Mouse (Mus musculus) erythroid progenitor cell, adult 5-6 weeks (primary cell): ENCODE data around the gene Tcf3. TPM values are rescaled to one million over a fixed set of nuclear protein-coding genes. Genes with fewer than 3 reads are reported as not detected.

Source experiments
- ATAC-seq: replicated peaks from 2 replicates; pipeline ENCODE4 v1.8.0; 2016; ENCODE audit warnings: moderate number of reproducible peaks, mild to moderate bottlenecking, moderate TSS enrichment, inconsistent platforms; ENCODE audit not compliant: poor library complexity, low FRiP score, severe bottlenecking
- total RNA-seq, 2 experiments: library from RNA; stranded (forward) in 1 of 2; stranded (reverse) in 1 of 2; fragments of 150-400 nt in 1 of 2; fragments of 186-747, 209-891 nt in 1 of 2; gene quantifications; 2 replicates each; pipeline versions ENCODE4 v1.2.3 to v1.2.4; 2015 to 2017; ENCODE audit warnings: low replicate concordance in 2 of 2

The Tcf3 gene
- total RNA-seq, 2 experiments from 2014 or later, result 127 to 145 TPM

DNA sequence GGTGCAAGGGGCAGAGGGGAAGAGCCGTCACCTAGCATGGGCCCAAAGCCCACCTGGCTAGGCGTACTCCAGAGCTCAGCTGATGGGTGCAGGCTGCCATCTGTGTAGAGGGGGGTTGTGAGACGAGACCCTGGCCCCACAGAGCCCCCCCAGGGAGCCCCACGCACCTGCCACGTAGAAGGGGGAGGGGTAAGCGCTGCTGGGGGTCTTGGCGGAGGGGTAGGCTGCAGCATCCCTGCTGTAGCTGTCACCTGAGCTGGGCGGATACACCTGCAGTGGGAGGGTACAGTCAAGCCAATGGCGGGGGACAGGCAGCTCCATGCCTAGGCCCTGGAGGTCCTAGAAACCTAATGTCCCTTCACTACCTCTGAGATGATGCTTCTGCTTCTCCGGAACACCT is 16.1 kb downstream of the Tcf3 start:
- no peak for ATAC-seq

DNA sequence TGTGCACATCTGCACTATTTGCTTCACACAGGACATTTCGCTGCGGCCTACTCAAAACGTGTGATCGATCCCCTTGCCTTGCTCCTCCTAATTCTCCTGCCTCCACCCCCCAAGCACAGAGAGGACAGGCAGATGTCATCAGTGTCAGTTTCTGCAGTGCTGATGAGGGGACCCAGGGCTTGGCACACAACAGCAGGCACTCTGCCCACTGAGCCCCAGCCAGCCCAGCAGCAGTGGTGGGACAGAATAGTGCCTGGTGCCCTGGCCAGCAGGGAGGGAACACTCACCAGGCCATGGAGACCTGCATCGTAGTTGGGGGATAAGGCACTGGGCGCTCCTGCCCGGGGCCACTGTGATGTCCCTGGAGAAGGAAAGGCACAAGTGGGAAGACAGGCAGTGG is 17.9 kb downstream of the Tcf3 start:
- no peak for ATAC-seq

DNA sequence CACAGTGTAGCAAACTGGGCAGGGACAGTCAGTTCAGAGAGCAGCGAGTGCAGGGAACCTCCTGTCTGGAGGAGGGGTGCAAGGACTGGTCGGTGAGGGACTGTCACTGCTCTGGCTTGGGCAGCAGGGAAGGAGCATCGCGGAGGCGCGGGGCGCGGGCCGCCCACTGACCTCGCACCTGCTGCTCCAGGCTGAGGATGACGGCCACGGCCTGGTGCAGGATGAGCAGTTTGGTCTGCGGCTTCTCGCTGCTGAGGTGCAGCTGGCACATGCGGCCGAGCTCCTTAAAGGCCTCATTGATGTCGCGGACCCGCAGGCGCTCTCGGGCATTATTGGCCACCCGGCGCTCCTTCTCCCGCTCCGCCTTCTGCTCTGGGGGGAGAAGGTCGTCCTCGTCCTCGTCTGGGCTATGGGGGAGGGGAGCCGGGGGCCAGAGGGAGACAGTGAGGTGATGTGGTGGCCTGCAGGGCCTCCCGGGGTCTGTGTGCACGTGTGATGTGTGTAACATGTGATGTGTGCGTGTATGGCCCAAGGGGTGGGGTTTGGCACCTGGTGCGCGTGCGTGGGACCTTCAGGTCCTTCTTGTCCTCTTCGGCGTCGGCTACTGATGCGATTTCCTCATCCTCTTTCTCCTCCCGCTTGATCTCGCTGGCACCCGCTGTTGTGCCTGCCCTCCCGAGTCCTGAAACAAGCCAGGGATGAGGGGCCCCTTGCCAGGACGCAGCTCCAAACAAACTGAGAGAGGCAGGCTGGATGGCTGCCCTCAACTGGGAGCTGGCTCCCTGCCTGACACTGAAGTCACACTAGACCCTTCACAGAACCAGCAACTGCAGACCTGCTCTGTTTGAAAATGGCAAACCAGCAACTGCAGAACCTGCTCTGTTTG is 20.5 kb downstream of the Tcf3 start:
- ATAC-seq, result no peak

DNA sequence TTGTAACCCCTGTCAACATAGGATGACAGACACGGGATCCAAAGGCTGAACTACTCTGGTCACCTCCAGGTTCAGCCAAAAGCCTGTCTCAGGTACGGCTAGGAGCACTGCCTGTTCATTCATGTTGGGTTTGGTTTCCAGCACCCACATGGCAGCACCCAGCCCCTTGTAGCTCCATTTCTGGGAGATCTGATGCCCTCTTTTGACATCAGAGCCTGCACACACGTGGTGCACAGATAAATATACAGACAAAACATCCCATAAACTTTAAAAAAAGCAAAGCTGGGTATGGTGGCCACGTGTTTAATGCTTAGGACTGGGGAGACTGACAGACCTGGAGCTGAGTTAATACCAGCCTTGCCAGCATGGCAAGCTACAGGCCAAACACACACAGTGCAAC is 25.5 kb downstream of the Tcf3 start:
- no peak for ATAC-seq

DNA sequence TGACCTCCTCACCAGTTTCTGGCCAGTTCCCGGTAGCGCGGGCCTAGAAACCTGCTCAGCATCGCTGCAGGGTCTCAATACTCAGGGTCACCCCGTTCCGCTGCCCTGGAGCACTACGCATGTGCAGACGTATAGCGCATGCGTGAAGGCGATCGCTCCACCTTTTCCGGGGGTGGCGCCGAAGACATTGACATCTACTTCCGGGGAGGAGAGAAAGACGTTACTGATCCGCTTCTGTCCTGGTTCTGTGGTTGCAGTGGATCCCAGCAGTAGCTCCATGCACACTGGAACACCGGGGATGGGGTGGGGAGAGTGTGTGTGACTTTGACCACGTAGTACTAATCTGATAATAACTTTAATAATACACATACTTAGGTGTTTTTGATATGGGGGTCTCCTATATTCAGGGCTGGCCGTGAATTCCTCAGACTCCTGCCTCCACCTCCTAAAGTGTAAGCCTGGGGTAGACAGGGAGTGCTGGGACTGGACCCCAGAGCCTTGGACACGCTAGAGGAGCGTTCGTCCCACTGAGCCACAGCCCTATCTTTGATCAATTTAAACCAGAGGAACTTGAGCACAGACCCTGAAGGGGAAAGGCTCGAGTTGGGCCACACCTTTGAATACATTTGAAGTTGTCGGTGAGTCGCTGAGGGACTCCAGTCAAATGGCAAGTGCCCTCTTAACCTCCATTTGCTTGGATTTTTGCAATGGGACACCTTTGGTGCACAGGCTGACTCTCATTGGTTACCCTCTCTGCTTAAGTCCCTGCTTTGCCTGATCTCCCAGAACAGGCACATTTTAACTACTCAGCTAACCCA is 26.6 kb downstream of the Tcf3 start, which contains the start of gene Uqcr11:
Gene Uqcr11, minus strand, starts transcription at position 147 of the 818 bp plus-strand sequence.
- peak; percentile 89 for ATAC-seq

DNA sequence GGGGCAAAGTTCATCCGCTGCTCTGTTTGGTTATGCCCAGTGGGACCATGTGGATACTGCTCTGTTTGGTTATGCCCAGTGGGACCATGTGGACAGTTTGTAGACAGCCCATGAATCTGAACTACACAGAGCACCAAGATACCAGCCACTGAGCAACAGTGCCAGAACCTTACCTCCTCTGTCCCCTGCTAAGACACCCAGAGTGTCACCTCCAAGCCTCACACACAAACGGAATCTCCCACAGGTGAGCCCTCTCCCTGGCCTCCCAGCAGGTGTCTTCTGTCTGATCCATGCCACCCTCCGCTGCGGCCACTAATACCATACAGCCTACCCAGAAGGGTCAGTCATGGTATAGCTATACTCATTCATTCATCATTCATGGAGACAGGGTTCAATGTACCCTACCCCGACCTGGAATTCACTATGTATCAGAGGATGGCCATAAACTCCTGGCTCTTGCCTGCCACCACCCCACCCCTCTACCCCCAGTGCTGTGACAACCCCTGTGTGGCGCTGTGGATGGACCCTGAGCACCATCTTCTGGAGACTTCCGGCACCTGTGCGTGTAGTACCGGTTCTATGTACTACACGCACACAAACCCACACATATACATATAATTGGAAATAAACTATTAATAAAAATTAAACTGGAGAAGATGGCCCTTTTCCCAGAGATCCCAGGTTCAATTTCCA is 27.8 kb downstream of the Tcf3 start:
- ATAC-seq, result no peak

DNA sequence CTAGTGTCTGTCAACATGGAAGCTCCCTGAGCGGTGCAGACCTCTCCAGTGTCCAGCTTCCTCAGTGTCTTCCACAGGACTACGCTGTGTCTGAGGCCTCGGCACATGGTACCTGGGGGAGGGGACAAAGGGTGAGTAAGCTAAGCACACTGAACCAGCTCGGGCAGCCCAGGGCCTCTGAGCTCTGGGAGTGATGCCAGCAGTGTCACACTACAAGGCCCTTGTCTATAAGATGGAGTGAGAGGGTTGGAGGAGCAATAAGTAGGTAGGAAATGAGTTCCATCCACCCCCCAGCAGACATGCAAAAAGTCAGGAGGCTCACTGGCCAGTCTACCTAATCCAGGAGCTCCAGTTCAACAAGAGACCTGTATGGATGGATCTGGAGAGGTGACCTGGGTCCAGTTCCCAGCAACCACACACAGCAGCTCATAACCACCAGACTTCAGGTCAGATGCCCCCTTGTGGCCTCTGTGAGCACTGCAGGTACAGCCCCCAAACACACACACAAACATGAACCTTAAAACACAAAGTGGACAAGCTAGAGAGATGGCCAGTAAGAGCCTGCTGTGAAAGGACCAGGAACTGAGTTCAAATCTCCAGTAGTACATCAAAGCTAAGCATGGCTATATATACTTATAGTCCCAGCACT is 30.3 kb downstream of the Tcf3 start:
- ATAC-seq, result no peak

DNA sequence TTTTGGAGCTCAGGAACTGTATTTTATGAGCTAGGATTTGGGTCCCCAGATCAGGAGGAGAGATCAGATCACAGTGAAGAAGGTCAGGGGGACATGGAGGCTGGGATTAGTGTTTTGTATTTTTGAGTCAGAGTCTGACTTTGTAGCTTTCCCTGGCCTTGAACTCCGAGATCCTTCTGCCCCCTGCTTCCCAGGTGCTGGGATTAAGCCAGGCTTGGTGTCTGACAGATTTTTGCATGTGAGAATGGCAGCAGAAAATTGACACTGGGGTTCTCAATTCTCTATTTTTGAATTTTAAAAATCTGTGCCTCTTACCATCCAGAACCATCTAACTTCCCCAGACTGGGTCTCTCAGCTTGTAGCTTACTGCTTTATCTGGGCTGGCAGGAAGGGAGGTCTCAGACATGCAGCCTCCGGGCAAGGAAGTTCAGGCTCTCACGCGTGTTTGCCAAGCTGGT is 32.7 kb downstream of the Tcf3 start:
- no peak for ATAC-seq

DNA sequence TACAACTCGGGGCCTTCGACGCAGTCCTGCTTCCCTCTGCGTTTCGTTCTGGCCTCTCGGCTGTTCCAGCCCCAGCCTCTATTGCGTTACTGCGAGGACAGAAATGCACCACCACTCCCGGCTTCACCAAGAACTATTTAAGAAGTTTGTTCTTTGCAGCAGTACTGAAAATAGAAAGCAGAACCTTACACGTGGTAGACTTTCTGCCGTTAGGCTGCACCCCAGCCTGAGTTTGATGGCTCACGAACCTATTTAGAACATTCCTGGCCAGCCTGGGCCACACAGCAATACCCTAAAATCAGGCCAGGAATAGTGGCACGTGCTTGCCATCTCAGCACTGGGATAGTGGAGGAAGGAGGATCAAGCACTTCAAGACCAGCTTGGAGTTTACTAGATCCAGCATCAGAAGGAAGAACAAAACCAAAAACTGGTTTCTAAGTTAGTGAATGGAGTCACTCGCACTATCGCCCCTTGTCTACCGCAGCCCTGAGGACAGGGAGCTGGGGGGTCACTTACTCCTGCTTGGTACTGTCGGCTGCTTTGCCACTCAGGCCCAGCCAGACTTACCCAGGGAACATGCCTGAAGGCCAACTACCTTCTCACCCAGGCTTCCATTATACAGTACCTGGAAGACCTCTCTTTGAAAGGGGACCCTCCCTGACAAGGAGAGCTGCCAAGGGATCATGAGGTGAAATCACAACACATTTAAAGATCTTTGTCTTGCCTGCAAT is 33.3 kb downstream of the Tcf3 start:
- peak; percentile 15 for ATAC-seq

DNA sequence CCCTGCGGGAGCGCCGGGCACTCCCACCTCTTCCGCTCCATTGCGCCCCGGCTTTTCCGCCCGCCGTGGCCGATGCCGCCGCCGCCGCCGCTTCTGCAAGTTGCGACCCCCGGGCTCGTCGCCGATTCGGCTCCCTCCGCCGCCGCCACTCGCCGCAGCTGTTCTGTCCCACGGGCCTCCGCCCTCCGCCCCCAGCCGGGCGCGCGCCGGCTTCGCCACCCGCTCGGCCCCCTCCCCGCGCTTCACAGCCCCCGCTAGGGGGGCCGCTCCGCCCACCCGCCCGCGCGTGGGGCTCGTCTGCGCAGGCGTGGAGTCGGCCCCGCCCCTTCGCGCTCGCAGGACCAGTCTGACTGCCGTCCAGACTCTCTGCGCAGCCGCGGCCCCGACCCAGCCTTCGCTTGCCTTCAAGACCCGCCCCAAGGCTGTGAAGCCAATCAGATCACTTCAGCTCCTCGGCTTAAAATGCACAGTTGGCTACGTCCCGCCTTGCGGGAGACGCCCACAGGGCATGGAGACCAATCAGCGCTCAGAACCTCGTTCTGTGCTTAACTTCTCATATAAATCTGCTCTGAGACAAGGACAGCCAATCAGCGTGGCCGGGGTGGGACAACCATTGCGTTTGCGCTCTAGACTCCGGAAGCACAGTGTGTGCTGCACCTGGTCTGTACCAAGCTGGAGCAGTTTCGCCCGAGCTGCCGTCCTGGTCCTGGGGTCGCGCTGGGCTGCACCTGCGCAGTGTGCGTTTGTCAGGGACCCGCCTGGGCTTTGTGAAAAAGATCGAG is 34.1 kb downstream of the Tcf3 start, which contains the start of gene Mbd3:
Gene Mbd3, minus strand, starts transcription at position 360 of the 782 bp plus-strand sequence.
- ATAC-seq, result peak; percentile 90

DNA sequence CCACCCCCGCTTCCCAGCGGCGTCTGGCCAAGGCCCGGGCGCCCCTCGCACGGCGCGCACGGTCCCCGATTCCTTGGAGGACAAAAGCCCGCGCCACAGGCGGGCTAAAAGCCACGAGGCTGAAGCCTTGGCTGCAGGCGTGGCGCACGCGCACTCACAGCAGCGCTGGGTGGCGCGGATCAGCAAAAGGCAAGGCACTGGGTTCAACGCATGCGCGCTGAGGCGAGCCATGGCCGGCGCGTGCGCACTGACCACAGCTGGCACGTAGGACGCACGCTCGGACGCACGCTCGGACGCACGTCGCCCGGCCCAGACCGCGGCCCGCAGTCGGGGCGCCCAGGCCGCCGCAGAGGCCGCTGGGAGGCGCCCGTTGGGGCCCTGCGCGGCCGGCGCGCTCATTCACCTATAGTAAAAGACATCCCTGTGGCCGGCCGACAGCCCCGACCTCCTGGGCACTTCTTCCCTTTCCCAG is 34.7 kb downstream of the Tcf3 start:
- peak; percentile 78 for ATAC-seq

DNA sequence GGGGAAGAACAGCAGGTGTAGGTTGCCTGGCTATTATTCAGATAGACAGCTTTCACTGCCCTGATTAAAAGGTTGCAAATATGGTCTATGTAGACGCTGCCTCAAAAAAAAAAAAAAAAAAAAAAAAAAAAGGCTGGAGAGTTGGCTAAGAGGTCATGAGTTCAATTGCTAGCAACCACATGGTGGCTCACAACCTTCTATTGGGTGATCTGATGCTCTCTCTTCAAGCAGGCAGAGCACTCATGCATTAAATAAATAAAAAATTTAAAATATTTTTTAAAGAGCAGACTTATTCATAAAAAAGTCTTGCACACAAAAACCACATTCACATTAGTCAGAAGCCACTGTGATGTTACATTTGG is 35.3 kb downstream of the Tcf3 start:
- ATAC-seq, result no peak

DNA sequence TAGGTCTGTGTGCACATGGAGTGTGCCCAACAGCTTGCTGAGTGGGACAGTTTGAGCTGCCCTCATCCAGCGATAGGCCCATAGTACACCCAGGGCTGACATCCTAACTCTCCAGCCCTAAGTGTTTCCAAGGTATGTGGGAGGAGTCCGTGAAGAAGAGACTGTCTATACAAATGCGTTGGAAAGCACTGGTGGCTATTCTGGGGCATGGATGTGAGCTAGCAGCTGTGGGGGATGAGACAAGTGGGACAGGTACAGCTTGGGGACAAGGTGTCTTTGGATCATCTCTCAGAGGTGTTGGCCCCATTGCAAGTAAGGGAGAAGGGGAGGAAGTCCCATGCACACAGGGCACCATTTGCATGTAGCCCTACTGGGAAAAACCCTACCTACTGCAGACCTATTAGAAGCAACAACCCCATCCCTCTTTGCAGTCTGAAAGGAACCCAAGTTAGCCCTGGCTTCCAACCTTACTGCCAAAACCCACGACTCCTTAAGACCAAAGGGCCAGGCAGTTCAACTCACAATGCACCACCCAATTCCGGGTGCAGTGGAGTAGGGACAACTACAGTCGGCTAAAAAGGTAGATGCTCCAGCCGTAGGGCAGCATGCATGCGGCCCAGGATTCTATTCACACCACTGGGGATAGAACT is 35.8 kb downstream of the Tcf3 start:
- ATAC-seq, result no peak

DNA sequence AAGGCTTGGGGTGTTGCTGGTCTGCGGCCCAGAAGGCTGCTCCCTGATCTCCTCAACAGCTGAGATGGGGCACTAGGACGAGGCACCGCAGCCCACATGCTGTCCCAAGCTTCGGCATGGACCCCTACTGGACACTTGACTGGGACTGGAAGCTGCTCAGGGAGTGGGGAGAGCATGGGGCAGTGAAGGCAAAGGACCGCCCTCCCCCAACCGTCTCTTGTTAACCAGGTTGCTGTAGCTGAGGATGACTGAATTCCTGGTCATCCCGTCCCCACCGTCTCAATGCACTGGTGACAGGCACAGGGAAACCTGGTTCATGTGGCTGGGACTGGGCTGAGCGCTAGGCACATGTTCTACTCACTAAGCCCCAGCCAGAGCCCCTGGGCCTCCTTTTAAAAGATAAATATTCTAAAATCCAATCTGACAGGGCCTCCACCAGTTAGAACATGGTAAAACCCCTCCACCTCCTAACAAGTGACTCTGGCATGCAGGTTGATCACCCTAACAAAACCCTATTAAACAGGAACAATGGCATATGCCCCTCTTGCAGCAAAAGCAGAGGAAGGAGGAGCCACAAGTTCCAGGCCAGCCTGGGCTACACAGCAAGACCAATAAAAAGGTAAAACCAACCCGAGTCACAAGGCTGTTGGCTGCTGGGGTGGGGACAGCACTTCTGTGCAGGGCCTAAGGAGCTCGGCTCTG is 36.5 kb downstream of the Tcf3 start:
- no peak for ATAC-seq

DNA sequence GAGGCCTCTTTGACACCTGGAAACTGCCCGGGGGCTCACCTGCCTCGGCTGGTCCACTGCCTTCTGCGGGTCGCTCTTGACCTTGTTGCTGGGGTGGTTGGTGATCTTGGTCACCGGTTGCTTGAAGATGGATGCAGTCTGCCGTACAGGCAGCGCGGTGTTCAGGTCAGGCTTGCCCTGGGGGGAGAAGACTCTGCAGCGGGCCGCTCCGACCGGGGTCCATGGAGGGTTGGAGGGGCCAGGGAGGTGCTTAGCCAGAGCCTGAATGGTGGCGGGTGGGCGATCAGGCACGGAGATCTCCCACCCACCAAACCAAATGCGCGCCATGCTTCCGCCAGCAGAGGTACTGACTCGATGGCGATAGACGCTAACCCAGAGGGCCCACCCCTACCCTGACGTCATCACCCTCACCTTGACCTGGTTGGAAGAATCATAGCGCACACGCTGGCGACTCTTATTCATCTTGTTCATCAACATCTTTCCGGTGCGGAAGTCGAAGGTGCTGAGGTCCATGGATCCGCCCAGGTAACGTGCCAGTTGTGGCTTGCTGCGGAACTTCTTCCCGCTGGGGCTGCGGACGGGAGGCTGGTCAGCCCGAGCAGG is 38.3 kb downstream of the Tcf3 start:
- no peak for ATAC-seq

DNA sequence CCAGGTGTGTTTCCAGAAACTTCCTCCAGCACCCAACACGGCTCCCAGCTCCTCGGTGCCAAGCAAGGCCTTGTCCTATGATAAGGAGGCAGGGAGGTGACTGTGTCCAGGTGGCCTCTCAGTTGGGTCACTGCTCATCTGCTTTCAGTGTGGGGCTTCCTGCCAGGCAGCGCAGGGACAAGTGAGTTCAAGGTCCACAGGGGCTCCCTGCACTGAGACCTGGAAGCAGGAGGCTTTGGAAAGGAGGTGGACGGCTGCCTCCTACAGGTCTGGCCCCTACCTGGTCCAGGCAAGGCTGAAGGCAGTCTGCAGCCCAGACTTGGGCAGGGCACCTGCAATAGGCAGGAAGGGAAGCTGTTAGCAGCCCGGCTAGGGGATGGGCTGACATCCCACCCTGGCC is 40.8 kb downstream of the Tcf3 start:
- ATAC-seq, result no peak

DNA sequence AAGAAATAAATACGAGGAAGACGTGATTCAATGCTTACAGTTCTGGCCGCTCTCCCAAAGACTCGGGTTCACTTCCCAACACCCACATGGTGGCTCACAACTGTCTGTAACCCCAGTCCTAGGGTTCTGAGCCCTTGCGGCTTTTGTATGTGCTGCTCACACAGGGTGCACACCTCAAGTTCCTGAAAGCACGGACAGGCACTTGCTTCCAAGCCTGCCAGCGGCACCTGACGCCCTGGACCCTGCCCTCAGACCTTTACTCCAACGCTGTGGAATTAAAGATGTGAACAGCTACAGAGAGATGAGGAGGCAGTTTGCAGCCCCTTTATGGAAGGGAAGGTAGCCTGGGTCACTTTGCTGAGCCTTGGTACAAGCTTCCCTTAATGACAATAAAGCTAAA is 42.8 kb downstream of the Tcf3 start:
- no peak for ATAC-seq
